Mouse (Mus musculus) spleen, postnatal 14 days (tissue): ENCODE data around the gene Cd36.
A peak's percentile ranks its signal among the peaks of the same experiment; 100 is the strongest.

Experiments used
- DNase-seq, 2 experiments: peaks; one replicate each; pipeline ENCODE4 v3.0.0; 2021 to 2022; ENCODE audit warnings: low spot score in 2 of 2

Cd36 gene

DNA sequence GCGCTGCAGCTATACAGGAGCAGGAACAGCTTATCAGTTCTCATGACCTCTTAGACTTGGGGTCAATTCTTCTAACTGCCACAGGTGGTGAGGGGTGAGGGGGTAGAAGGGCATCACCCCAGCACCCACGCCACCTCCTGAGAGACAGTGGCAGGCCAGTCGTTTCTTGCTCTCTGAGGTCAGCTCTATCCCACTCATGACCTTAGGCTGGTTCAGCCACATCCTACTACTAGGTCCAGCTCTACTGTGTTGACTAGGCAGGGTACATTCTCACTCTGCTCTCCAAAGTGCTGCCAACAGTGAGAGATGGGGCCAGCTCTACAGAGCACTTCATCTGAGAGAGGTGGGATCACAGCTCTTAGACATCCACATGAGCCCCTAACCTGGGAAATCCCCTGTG, 30.2 kb downstream of the Cd36 start:
- DNase-seq: no peak

DNA sequence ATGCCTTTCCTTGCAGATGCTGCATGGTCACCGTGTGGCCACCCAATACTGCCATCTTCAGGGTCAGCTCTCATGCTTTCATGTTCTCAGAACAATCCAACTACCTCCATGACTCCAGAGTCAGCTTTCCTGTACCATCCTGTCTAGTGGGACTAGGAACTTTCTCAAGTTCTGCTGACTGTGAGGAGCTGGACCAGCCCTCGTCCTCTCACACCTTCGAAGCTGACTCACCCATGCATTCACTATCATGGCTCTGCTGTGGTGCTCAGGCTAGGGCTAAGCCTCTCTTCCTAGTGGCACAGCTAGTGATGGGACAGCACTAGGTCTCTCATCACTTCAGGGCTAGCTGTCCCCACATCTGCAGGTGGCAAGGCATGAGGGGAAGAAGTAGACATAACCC, 30.7 kb downstream of the Cd36 start:
- DNase-seq: no peak

DNA sequence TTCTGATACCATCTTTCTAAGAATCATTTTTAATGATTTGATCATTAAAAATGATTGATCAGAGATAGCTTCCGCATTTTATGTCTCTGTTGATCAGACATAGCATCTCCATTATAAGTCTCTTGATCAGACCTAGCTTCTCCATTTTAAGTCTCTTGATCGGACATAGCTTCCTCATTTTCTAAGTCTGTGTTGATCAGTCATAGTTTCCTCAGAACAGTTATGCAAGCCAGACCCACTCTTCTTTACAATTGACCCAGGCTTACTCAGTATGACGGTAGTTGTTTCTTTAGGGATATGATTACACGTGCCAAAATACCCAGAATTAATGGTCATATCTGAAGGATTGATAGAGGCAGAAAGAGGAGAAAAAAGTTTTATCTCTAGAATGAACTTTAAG, 31.3 kb downstream of the Cd36 start:
- DNase-seq: no peak

- DNase-seq: no peak
These were observed 34.3 kb downstream of the Cd36 start for GRCm38 (mm10) chr5:17854127-17854923.

DNA sequence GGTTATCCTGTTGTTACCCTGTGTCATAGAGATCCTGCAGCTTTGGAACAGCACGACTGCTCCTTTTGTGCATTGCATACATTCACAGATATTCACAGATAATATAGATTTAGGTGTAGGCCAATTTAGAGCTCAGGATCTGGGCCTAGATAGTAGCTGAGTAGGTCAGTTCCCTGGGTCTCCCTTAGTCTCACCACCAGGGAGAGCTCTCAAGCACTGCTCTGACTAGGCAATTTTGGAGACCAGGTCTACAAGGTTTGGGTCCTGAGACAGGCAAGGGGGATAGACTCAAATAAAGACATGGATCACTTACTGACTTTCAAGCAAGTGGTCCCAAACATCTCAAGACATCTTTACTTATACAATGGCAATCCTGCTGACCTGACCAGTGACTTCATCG, 38.0 kb downstream of the Cd36 start:
- no peak for DNase-seq

DNA sequence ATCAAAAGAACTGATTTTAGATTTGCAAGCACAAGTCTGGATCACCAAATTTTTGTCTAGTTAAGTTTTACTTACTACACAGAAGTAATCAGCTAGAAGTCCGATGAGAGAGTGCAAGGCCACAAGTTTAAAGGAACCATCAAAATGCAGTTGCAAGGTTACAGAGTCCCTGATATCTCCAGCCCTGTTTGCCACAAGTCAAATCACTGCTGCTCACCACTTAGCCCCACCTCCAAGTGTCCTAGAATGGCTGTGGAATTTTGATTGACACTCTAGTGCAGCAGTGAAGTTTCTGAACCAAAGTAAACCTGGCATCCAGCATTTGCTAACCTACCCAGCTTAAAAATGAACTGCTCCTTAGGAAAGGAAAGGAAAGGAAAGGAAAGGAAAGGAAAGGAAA, 39.0 kb downstream of the Cd36 start:
- no peak for DNase-seq

GRCm38 (mm10) chr5:17848733-17849132, 39.9 kb downstream of the Cd36 start:
- no peak for DNase-seq

- no peak for DNase-seq
These were observed 40.3 kb downstream of the Cd36 start for GRCm38 (mm10) chr5:17848267-17848666.

DNA sequence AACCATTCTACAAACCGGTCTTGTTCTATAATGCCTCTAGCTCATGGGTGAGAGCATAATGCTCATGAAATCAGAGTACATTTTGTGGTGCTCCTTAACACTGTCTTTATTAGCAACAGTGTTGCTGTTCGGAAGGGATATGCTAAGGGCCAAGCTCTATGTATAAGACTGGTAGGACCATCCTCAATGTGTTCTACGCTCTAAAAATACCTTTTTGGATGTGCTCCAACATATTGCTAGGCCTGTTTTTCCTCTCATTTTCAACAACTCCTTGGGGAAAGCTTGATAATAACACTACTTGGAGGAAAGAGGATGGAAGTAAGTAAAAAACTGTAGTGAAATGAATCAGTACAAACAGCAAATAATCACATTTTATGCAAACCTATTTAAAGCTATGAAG, 44.7 kb downstream of the Cd36 start:
- DNase-seq: no peak

DNA sequence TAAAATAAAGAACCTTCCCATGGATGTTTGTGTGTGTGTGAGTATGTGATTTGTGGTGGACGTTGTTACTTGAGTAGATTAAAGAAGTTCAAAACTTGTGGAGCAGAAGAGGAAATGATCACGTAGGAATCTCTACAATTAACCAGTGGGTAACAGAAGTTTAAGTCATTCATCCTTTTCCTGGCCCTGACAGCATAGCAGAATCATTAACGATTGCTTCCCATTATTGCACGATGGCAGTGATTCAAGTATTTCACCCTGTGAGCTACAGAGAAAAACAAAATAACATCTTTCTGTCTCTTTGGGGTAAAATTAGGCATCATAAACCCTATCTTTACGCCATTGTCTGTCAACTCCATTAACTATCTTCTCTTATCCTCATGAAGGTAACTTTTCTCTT, 45.3 kb downstream of the Cd36 start:
- no peak for DNase-seq

- DNase-seq: no peak
These were observed 46.4 kb downstream of the Cd36 start for GRCm38 (mm10) chr5:17842111-17842729.

- DNase-seq: no peak
These were observed 49.1 kb downstream of the Cd36 start for GRCm38 (mm10) chr5:17839549-17839948.

- DNase-seq: no peak
These were observed 52.2 kb downstream of the Cd36 start for GRCm38 (mm10) chr5:17836408-17836807.

DNA sequence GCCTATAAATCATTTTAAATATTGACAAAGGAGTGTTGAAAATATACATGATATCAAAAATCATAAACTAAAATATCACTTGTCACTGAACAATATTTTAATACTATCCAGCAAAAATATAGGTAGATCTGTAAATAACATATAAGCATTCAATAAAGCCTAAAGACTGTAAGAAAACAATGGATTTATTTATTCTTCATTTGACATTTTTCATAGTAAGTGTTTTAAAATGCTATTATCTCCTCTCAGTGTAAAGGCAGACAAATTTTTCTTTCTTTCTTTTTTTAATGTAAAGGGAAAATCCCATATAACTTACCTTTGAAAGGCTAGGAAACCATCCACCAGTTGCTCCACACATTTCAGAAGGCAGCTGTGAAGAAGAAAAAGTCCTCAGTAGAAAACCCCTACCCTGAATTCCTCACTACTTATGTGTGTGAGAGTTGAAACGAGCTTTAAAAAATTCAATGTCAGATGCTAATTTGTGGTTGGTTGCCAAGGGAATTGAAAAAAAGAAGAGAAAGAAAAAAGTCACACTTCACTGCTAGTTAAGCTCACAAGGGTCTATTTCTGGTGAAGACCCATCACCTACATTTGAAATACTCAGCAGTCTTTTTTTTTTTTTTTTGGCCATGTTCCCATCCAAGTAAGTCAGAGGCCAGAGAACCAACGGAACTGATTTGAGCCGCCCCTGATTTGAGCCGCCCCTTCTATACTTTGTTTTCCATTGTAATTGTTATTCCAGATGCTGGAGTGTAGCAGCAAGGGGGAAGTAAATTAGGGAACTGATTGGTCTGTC, 53.1 kb downstream of the Cd36 start:
- no peak for DNase-seq

DNA sequence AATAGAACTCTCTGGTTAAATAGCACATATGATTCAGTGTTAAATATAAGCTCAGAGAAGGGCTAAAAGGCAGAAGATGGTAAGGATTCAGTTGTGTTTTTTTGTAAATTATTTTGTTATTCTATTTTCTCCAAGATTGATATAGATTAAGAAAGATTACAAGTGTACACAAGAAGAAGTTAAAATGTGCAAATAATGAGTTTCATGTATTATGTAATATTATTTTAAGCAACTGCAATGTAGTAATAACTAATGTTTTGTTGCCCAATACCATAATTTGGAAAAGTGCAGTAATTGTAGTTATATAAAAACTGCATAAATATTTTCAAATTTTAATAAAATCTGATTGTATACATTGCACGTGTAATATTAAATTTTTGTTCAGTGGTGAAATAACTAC, 54.8 kb downstream of the Cd36 start:
- no peak for DNase-seq

GRCm38 (mm10) chr5:17830536-17830935, 58.1 kb downstream of the Cd36 start:
- DNase-seq: no peak

DNA sequence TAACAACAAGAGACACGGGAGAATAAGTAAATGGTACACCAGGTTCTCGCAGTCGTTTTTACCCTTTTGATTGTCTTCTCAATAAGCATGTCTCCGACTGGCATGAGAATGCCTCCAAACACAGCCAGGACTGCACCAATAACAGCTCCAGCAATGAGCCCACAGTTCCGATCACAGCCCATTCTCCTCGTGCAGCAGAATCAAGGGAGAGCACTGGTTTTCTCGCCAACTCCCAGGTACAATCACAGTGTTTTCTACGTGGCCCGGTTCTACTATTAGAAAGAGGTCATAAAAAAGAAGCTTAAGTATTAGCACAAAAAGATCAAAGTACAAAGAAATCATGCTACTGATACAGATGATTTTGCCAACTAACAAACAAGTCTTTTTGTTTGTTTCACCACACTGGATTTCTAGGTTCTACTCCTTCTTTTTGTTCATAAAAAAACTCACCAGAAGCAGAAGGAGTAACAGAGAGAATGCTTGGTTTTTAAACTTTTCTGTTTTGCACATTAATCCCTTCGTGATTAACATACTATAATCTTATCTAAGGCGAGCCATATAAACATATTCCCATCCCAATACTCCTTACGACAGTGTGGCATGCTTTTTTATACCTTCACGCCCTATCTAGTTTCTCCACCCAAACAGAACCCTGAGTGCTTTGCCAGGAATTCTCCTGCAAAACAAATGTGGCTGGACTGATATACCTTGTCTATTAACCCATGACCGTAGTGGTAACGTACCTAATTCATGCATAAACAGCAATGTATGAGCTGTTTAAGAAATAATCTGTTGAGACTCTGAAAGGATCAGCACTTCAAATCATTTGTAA, 59.7 kb downstream of the Cd36 start:
- peak in 1 of 2 experiments; percentile 8 for DNase-seq

DNA sequence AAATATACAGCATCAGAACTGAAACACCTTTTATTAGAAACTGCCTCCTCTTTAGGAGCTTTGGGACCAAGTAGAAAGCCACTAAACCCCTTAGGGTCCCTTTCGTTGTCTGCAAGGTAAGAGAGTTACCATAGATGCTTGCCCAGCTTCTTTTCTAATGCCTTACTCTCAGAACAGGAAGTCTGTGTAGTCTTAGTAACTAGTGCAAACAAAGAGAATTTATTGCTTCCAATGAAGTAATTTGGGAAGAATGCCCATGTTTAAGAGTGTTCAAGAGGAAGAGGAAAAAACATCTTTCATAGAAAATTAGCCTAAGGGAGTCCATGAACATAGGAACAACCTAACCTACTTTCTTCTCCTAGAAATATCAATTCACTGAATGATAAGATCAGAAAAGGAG, 67.2 kb downstream of the Cd36 start:
- DNase-seq: no peak

GRCm38 (mm10) chr5:17820239-17820999, 68.2 kb downstream of the Cd36 start:
- no peak for DNase-seq

DNA sequence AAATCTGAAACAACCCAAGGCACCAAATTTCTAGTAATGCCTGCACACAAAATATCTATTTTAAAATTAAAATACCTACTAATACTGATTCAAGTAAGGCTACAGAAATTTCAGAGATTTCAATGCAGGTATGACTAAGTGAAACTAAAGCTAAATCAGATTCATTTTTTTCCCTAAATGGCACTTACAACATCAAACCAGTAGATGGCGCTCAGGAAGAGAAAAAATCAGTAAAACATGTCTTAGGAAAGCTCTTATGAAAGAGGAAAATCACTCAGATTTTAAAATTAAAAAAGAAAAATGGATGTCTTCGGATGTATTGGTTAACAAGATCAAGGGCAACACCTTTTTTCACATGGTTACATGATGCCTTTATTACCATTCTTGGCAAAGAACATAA, 72.4 kb downstream of the Cd36 start:
- DNase-seq: no peak

DNA sequence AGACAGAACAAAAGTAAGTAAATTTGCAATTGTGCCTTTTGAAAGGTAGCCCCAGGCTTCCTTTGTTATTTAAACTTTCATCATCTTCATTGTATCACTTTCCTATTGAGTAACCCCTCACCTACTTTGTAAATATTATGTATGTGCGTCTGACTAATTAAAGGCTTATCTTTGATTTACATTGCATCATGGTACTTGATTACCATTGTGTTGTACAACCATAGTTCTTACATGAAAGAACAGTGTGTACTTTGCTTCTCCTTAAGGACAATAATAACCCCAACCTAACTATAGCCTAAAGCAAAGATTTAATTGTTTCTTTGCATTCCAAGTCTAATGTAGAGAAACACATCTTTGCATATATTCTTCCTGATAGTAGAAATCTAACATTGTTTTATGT, 78.3 kb downstream of the Cd36 start:
- no peak for DNase-seq
